Mouse (Mus musculus): ENCODE results near the gene Paxbp1.
A peak's percentile ranks its signal among the peaks of the same experiment; 100 is the strongest.

The Paxbp1 gene

DNA sequence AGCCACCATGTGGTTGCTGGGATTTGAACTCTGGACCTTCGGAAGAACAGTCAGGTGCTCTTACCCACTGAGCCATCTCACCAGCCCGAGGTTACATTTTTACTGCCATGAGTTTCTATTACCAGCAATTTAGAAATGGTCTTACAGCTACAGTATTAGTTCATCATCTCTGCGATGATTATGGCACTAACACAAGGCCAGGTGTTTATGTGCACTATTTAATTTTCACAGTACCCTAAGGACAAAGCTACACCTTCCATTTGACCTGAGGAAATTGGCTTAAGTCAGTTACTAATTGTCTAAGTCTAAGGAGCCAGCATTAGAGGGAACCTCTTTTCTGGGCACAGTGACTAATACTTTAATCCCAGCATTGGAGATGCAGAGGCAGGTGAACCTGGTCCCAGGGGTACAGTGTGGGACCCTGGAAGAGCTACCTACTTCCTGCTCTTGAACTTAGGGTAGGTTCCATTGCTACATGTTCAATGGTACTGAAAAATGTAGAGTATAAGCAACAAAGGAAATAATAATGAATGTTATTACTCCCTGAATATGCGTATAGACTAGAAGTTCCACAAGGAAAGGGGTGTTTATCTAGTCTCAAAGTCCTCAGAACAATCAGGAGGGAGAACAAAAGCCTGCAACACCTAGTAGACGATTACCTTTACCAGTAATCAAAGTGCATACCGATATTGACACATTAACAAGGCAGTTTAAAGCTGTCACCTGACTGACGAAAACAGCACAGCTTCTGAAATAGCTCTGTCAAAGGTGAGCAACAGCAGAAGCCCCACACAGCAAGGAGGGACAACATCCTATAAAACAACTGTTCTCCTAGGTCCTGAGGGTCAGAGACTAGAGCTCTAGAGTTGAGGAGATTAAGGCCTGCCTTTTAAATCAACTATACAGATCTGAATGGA lies 47.8 kb downstream of the Paxbp1 start:
- DNase-seq (ENCODE audit: low read depth): no peak

DNA sequence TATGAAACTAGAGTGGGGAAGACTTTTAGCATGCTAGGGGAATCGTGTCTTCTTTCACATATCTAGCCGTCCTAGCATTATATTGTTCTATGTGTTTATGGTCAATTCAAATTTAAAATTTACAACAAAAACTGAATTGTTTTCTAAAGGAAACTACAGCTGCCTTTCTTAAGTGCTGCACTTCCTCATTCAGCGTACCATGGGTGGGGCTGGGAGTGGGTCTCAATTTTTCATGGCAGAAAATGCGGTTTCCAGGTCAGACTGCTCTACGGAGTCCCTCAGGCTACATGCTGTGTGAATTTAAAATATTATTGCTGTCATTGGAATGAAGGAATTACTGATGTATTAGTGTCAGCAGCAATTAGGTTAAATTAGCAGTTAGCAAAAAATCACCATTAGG lies 48.8 kb downstream of the Paxbp1 start:
- peak; percentile 56 for DNase-seq (ENCODE audit: low read depth)

DNA sequence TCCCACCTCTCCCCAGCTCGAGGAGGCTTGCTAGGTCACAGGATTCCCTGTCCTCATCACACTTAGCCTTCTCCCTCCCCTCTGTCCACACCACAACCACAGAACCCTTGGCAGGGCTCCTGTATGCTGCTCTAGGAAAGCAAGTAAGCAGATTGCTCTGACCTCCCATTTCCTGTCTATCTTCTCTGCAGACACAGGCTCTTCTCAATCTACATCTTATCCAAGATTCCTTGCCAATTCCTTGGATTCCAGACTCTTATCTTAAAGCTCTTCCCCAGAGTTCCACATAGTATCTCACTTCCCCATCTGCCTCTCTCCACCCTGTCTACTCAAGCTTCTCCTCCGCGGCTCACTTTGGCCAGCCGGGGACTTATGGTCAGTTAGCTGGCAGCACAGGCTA lies 49.3 kb downstream of the Paxbp1 start:
- peak; percentile 81 for DNase-seq (ENCODE audit: low read depth)

DNA sequence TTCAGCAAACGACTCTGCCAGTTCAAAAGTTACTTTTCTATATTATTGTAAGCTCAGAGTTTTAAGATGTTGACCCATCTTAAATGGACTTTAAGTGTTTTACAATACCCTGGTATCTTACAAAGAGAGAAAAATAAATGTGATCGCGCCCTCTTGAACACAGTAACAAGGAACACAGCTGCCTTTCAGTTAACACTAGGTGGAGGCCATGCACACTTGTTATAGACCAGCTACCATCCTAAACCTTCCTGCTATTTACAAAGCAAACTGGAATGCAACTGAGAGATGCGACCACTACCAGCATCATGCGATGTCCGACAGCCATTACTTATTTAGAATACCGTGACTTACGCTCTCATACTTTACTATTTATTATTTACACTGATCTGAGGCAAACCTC lies 55.2 kb downstream of the Paxbp1 start:
- DNase-seq (ENCODE audit: low read depth): no peak

DNA sequence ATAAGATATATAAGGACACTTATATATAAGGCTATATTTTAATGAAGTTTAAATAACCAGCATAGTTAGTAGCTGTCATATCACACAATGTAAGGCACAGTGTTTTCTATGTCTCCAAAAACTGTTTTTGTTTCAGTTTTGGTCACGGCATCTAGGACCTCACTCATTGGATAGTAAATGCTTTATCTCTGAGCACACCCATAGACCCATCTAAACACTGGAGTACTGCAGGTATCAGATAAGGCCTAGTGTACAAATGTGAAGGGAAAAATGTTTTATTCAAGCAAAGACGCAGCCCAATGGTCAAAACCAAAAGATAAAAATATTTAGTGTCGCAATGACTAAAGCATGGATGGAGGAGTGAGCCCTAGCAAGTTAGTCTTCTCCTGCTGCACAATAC lies 55.7 kb downstream of the Paxbp1 start:
- peak; percentile 47 for DNase-seq (ENCODE audit: low read depth)

DNA sequence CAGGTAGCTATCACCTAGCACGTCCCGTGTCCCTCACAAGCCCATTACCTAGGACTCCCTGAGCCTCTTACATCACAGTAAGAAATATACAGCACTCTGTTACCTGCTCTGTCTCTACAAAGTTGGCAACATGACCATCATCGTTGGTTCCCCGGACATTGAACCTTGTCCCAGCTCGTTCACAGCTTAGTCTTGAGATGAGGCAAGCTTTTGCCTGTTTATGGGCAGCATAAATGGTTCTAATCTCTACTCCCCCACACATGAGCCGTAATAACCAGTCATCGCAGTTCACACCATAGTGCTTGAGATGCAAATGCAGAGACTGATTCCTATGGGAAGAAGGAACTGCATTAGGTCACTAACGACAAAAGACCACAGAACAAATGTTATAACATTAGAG lies 56.3 kb downstream of the Paxbp1 start:
- DNase-seq (ENCODE audit: low read depth): no peak

DNA sequence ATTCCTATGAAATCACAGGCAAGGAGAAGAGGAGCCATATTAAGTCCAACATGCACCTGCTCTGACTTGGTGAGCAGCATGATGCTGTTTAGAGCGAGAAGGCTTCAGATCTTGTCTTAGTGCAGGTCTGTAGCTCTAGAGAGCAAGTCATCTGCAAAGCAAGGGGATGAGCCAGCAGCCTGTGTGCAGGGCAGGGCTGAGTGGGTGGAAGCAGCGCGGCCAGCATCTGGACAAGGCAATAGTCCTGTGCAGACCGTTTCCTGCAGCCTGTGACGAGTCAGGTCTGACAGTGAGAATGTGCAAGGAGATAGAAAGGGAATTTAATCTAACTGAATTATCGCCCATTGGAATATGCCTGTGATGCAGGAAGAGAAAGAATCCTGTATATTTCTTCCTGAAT lies 73.3 kb downstream of the Paxbp1 start:
- DNase-seq (ENCODE audit: low read depth): peak; percentile 21

DNA sequence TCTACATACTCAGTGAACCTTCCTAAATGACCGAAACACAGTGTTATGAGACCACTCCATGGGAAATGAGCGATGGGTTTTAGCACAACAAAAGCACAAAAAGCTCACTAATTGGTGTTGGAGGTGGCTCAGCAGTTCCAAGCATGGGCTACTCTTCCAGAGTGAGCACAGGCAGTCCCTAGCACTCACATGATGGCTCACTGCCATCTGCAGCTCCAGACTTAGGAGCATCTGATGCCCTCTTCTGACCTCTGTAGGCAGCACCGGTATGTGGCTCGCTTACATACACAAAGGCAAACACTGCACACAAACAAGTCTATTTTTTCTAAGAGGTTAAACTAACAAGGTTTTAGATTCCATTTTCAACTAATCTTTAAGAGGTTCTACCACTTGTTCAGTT lies 78.1 kb downstream of the Paxbp1 start:
- peak; percentile 17 for DNase-seq (ENCODE audit: low read depth)

DNA sequence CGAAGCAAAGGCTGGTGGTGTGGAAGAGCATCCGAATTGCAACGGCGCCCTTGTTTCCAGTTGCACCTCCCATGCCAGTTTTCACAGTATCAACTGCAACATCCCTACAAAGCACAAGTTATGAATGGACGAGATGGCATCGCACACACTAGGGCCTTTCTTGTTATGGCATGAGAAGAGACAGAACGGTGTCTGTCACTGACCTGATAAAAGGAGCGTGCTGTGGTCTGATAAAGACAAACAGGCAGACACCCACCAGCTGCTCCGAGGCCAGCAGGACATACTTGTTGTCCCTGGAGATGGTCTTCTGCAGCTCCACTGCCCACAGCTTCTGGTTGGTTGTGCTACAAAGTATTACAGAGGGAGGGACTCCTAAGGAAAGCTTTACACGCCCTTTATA lies 80.0 kb downstream of the Paxbp1 start:
- no peak for DNase-seq (ENCODE audit: low read depth)

Data from 416B (cell line).